Mouse (Mus musculus): ENCODE results near the gene Ppp1r12b. TPM values are rescaled to one million over a fixed set of nuclear protein-coding genes. Genes with fewer than 3 reads are reported as not detected.

Ppp1r12b gene
- total RNA-seq, 1 experiment = 5.4 TPM

GRCm38 (mm10) chr1:134719718-134720304 is 235.9 kb downstream of the Ppp1r12b start:
- H3K4me1 ChIP-seq (ENCODE audit: control insufficient read depth in 2 of 2, insufficient read depth in 2 of 2, low read length in 2 of 2, poor library complexity in 1 of 2) = no peaks in the 10 kb centered on the region
- no peak overlapping the region for H3K4me3 ChIP-seq (ENCODE audit: insufficient read depth in 1 of 2, low read depth in 1 of 2, low read length in 2 of 2, poor library complexity in 1 of 2, severe bottlenecking in 1 of 2)
- in situ Hi-C loops (cut with MboI; ENCODE audit: low sequenced_read_pairs in 2 of 2, unreplicated experiment in 2 of 2) = no loop called here

GRCm38 (mm10) chr1:134715092-134715491 is 240.7 kb downstream of the Ppp1r12b start:
- DNase-seq (ENCODE audit: low read depth, low spot score) = no peak
- Histone ChIP-seq H3K9me3 (ENCODE audit: control insufficient read depth, insufficient read depth, low read depth, low read length) (no peaks in the 10 kb centered on the region), H3K27ac (ENCODE audit: insufficient read depth, low read depth, low read length, poor library complexity, severe bottlenecking) (no peak overlapping the region), H3K36me3 (ENCODE audit: control insufficient read depth, insufficient read depth, low read length, poor library complexity, severe bottlenecking) (no peaks in the 10 kb centered on the region), H3K4me1 (ENCODE audit: control insufficient read depth in 2 of 2, insufficient read depth in 2 of 2, low read length in 2 of 2, poor library complexity in 1 of 2) (peaks cover 0 to 3% of the 10 kb centered on the region in 2 experiments; a peak in 1 of 4 replicates), H3K4me3 (ENCODE audit: insufficient read depth in 1 of 2, low read depth in 1 of 2, low read length in 2 of 2, poor library complexity in 1 of 2, severe bottlenecking in 1 of 2) (no peak overlapping the region), H3K9ac (ENCODE audit: insufficient read depth, low read depth, low read length, poor library complexity, severe bottlenecking) (no peak overlapping the region)
- no peak for TF ChIP-seq ZC3H11A (IDR thresholded peaks at IDR 0.05; ENCODE audit: borderline replicate concordance, low read depth, low read length)
- no peak for TF ChIP-seq MAFK (IDR thresholded peaks at IDR 0.05; ENCODE audit: insufficient read depth, low read depth, low read length)
- TF ChIP-seq ZNF384 (IDR thresholded peaks at IDR 0.05; ENCODE audit: low read depth, low read length) = no peak
- TF ChIP-seq CHD2 (IDR thresholded peaks at IDR 0.05; ENCODE audit: low read depth, low read length) = no peak
- TF ChIP-seq HCFC1 (IDR thresholded peaks at IDR 0.05; ENCODE audit: borderline replicate concordance, insufficient read depth, low read length) = no peak
- in situ Hi-C loops (cut with MboI; ENCODE audit: low sequenced_read_pairs in 2 of 2, unreplicated experiment in 2 of 2) = no loop called here

More at GRCm38 (mm10) chr1:134719718-134720304, 235.9 kb downstream of the Ppp1r12b start:
- no peak for DNase-seq (ENCODE audit: low read depth, low spot score)
- H3K9me3 ChIP-seq (ENCODE audit: control insufficient read depth, insufficient read depth, low read depth, low read length) = no peaks in the 10 kb centered on the region
- H3K9ac ChIP-seq (ENCODE audit: insufficient read depth, low read depth, low read length, poor library complexity, severe bottlenecking) = no peak overlapping the region
- no peak for TF ChIP-seq CHD2 (IDR thresholded peaks at IDR 0.05; ENCODE audit: low read depth, low read length)
- no peak for TF ChIP-seq HCFC1 (IDR thresholded peaks at IDR 0.05; ENCODE audit: borderline replicate concordance, insufficient read depth, low read length)
- TF ChIP-seq ZC3H11A (IDR thresholded peaks at IDR 0.05; ENCODE audit: borderline replicate concordance, low read depth, low read length) = no peak
- no peak for TF ChIP-seq MAFK (IDR thresholded peaks at IDR 0.05; ENCODE audit: insufficient read depth, low read depth, low read length)
- TF ChIP-seq ZNF384 (IDR thresholded peaks at IDR 0.05; ENCODE audit: low read depth, low read length) = no peak
- H3K36me3 ChIP-seq (ENCODE audit: control insufficient read depth, insufficient read depth, low read length, poor library complexity, severe bottlenecking) = no peaks in the 10 kb centered on the region
- no peak overlapping the region for H3K27ac ChIP-seq (ENCODE audit: insufficient read depth, low read depth, low read length, poor library complexity, severe bottlenecking)

GRCm38 (mm10) chr1:134714166-134714565 is 241.6 kb downstream of the Ppp1r12b start:
- DNase-seq (ENCODE audit: low read depth, low spot score) = no peak
- no peak overlapping the region for H3K4me3 ChIP-seq (ENCODE audit: insufficient read depth in 1 of 2, low read depth in 1 of 2, low read length in 2 of 2, poor library complexity in 1 of 2, severe bottlenecking in 1 of 2)
- H3K9me3 ChIP-seq (ENCODE audit: control insufficient read depth, insufficient read depth, low read depth, low read length) = no peaks in the 10 kb centered on the region
- TF ChIP-seq MAFK (IDR thresholded peaks at IDR 0.05; ENCODE audit: insufficient read depth, low read depth, low read length) (no peak), HCFC1 (IDR thresholded peaks at IDR 0.05; ENCODE audit: borderline replicate concordance, insufficient read depth, low read length) (no peak), ZC3H11A (IDR thresholded peaks at IDR 0.05; ENCODE audit: borderline replicate concordance, low read depth, low read length) (no peak), CHD2 (IDR thresholded peaks at IDR 0.05; ENCODE audit: low read depth, low read length) (no peak), ZNF384 (IDR thresholded peaks at IDR 0.05; ENCODE audit: low read depth, low read length) (no peak)
- no peaks in the 10 kb centered on the region for H3K36me3 ChIP-seq (ENCODE audit: control insufficient read depth, insufficient read depth, low read length, poor library complexity, severe bottlenecking)
- in situ Hi-C loops (cut with MboI; ENCODE audit: low sequenced_read_pairs in 2 of 2, unreplicated experiment in 2 of 2) = no loop called here
- H3K4me1 ChIP-seq (ENCODE audit: control insufficient read depth in 2 of 2, insufficient read depth in 2 of 2, low read length in 2 of 2, poor library complexity in 1 of 2) = peaks cover 0 to 6% of the 10 kb centered on the region in 2 experiments; a peak in 1 of 4 replicates
- no peak overlapping the region for H3K9ac ChIP-seq (ENCODE audit: insufficient read depth, low read depth, low read length, poor library complexity, severe bottlenecking)
- no peak overlapping the region for H3K27ac ChIP-seq (ENCODE audit: insufficient read depth, low read depth, low read length, poor library complexity, severe bottlenecking)

GRCm38 (mm10) chr1:134713421-134713969 is 242.2 kb downstream of the Ppp1r12b start:
- H3K4me1 ChIP-seq (ENCODE audit: control insufficient read depth in 2 of 2, insufficient read depth in 2 of 2, low read length in 2 of 2, poor library complexity in 1 of 2) = peaks cover 0 to 6% of the 10 kb centered on the region in 2 experiments; a peak in 1 of 4 replicates
- in situ Hi-C loops (cut with MboI; ENCODE audit: low sequenced_read_pairs in 2 of 2, unreplicated experiment in 2 of 2) = no loop called here
- no peak for DNase-seq (ENCODE audit: low read depth, low spot score)

More at GRCm38 (mm10) chr1:134713421-134713969, 242.2 kb downstream of the Ppp1r12b start:
- Histone ChIP-seq H3K9ac (ENCODE audit: insufficient read depth, low read depth, low read length, poor library complexity, severe bottlenecking) (no peak overlapping the region), H3K36me3 (ENCODE audit: control insufficient read depth, insufficient read depth, low read length, poor library complexity, severe bottlenecking) (no peaks in the 10 kb centered on the region), H3K9me3 (ENCODE audit: control insufficient read depth, insufficient read depth, low read depth, low read length) (no peaks in the 10 kb centered on the region), H3K27ac (ENCODE audit: insufficient read depth, low read depth, low read length, poor library complexity, severe bottlenecking) (no peak overlapping the region), H3K4me3 (ENCODE audit: insufficient read depth in 1 of 2, low read depth in 1 of 2, low read length in 2 of 2, poor library complexity in 1 of 2, severe bottlenecking in 1 of 2) (no peak overlapping the region)
- TF ChIP-seq CHD2 (IDR thresholded peaks at IDR 0.05; ENCODE audit: low read depth, low read length) = no peak
- no peak for TF ChIP-seq ZC3H11A (IDR thresholded peaks at IDR 0.05; ENCODE audit: borderline replicate concordance, low read depth, low read length)
- TF ChIP-seq MAFK (IDR thresholded peaks at IDR 0.05; ENCODE audit: insufficient read depth, low read depth, low read length) = no peak

All from ES-E14 (cell line).